Mouse (Mus musculus): ENCODE results near the gene Tmem238l. TPM values are rescaled to one million over a fixed set of nuclear protein-coding genes. Genes with fewer than 3 reads are reported as not detected.

Gene Tmem238l
- total RNA-seq, 2 experiments from 2014 or later = not detected

GRCm38 (mm10) chr11:66975606-66976330 lies 19.3 kb downstream of the Tmem238l start:
- intact Hi-C loops (cut with DNase I) = no loop called here
- no peak for DNase-seq

GRCm38 (mm10) chr11:66981336-66982115 lies 25.1 kb downstream of the Tmem238l start:
- intact Hi-C loops (cut with DNase I) = no loop called here

DNA sequence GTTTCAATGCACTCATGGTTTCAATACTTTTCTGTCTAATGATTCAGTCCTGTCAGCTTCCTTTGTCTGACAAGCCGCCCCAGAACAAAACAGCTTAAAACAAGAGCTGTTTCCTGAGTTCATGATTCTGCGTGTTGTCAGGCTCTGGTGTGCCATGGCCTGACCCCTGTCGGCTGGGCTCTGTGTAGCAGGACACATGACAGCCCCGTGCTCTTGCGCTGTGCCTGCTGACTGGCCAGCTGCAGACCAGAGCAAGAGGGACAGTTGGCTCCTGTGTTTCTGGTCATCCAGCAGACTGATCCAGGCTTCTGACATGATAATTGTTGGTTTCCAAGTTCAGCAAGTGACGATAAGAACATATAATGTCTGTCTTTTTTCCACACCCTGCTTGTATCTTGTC lies 26.4 kb downstream of the Tmem238l start:
- intact Hi-C loops (cut with DNase I) = no loop called here

More at GRCm38 (mm10) chr11:66981336-66982115, 25.1 kb downstream of the Tmem238l start:
- DNase-seq = peak; percentile 43

DNA sequence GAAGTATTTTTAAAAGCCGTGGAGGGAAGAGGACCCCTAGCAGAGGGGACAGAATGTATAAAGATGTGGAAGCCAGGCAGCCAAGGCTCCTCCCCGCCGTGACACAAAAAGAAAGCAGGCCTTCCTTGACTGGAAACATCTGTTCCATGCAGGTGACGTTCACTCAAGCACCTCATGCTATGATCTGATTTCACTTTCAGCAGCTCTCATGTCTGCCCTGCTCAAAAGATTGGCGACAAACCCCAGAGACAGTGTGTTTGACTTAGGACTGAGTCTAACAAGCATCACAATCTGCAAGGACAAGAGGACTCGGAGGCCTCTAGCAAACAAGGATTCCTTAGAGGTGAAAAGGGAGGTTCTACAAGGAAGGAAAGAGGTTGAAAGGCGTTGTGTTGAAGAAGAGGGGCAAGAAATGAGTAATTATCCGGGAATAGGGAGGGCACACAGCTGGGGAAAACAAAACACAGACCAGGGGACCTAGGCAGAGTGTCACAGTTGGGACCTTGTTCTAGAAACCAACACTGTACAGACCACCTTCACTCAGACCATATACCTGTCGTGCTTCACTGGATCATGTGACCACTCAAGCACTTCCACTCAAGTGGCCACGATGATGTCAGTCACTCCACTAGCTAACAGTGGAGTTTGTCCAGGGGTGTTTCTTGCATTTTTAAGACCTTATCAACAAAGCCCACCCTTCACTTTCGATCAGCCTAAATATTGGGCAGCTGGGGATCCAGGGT lies 27.2 kb downstream of the Tmem238l start:
- intact Hi-C loops (cut with DNase I) = loop anchor here (2.0 kb wide), 1 partner anchor 77 kb away; no protein-coding TSS in a partner anchor

More for the DNA sequence above, 26.4 kb downstream of the Tmem238l start:
- DNase-seq = peak; percentile 63

GRCm38 (mm10) chr11:66984165-66985135 lies 28.0 kb downstream of the Tmem238l start:
- peak; percentile 88 for DNase-seq
- intact Hi-C loops (cut with DNase I) = loop anchor here (2.0 kb wide), 1 partner anchor 78 kb away; no protein-coding TSS in a partner anchor

More for the DNA sequence above, 27.2 kb downstream of the Tmem238l start:
- no peak for DNase-seq

DNA sequence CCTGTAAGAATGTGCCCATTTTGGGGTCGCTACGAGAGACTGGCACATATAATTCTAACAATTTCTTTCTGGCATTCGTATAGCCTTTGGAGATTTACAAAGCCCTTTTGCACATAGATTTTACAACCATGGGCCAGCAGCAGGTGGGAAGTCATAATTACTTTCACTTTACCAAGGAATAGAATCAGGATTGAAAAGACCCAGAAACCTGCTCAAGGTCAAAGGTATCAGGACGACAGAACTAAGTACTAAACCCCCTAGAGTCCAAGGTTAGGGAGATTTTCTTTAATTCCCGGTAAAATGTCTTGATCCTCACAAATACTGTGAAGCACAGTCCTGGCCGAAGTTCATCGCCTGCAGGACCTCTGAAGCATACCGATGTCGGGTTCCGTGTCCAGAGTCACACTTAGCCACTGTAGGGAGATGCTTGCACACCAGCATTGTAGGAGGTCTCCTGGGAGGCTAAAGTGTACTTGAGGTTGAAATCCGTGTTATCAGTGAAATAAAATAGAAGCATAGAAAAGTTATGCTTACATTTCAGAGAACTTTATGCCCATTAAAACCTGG lies 28.8 kb downstream of the Tmem238l start:
- DNase-seq = no peak
- intact Hi-C loops (cut with DNase I) = loop anchor here (2.0 kb wide), 1 partner anchor 78 kb away; no protein-coding TSS in a partner anchor

GRCm38 (mm10) chr11:66992150-66992549 lies 35.7 kb downstream of the Tmem238l start:
- no peak for DNase-seq
- intact Hi-C loops (cut with DNase I) = no loop called here

DNA sequence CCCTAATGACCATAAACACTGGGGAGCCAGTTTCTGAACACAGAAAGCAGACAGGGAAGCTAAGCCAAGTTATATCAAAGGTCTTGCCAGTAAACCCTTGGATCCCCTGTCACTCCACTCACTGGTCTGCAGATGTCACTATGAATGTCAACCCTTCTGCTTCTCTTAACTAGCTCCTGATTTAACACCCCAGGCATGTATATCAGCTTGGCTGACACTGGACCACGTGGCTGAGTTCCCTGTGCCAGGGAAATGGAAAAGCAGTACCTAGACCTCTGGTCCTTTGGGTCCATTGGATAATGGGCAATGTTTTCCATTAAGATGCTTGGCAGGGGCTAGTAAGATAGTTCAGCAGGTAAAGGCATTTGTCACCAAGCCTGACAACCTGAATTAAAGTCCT lies 37.2 kb downstream of the Tmem238l start:
- intact Hi-C loops (cut with DNase I) = no loop called here
- DNase-seq = peak; percentile 59

DNA sequence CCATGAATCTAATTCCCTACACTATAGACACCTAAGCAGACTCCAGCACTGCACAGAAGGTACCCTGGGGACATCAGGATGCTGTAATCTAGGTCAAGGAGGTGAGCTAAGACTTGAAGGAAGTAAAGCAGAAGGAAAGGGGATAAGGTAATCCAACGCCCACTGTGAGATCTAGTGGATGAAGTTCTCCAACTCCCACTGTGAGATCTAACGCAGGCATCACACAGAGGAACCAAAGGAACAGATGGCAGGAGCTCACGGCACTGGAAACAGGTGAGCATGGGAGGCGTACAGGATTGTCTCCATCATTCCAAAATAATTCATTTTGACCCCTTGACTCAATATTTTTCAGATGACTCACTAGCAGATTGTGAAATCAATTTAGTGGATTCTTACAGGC lies 40.0 kb downstream of the Tmem238l start:
- no peak for DNase-seq
- intact Hi-C loops (cut with DNase I) = no loop called here

DNA sequence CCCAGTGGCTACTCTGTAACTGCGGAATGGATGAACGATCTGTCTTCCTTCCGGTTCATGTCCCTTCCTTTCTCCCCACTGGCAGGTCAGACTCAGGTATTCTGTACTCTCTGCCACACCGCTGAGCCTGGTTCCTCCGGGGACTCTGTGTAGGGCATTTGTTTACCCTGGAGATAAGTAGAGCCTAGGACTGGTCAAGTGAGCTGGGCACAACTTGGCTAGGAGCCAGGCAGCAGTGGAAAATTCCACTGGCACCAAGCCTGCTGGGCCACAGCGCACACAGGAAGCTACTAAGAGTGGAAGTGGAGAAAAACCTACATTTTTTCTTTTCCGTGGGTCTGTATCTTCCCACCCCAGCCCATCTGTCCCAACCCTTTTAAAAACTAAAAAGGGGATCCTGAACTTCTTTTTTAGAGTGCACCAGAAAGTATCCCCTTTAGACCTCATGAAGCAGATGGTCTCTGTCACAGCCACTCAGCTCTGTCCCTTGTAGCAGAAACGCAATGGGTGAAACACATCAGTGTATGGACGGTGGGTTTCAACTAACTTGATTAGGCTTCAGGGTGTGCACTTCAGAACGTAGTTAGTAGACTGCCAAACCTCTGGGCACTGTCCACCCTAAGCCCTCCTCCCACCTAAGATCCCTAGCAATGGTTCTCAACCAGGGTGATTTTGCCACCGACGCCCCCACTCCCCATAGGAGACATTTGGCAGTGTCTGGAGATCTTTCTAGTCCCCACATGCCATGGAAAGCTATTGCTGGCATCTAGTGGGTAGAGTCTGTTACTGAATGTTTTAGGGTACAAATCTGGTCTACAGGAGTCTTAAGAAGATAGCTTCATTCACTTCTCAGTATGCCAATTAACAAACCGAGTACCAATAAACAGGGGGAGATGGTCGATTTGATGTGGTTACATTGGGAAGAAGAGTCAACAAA lies 42.3 kb downstream of the Tmem238l start:
- DNase-seq = peak; percentile 72
- intact Hi-C loops (cut with DNase I) = no loop called here

DNA sequence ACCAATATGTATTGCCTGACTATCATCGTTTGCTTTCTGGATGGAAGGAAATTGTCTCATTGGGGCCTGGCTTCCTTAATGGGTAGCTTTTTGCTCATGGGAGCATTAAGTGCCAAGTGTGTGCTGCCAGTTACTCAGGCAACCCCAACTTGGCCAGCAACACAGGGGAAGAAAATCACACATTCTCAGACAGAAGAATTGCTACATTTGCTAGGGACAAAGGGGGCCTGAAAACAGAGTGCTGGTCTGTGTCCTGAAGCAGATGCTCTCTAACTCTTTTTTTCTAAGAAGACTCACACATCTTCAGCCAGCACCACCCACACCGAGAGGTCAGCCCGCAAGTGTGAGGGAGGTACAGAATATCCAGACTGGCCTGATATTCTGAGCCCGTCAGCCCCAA lies 44.2 kb downstream of the Tmem238l start:
- no peak for DNase-seq

GRCm38 (mm10) chr11:67001717-67002116 lies 45.3 kb downstream of the Tmem238l start:
- intact Hi-C loops (cut with DNase I) = no loop called here
- DNase-seq = no peak

More for the DNA sequence above, 44.2 kb downstream of the Tmem238l start:
- intact Hi-C loops (cut with DNase I) = no loop called here

- intact Hi-C loops (cut with DNase I) = no loop called here
- peak; percentile 70 for DNase-seq
Measured at GRCm38 (mm10) chr11:67002911-67003310, 46.5 kb downstream of the Tmem238l start.

- peak; percentile 74 for DNase-seq
- intact Hi-C loops (cut with DNase I) = no loop called here
Measured at GRCm38 (mm10) chr11:67007961-67008360, 51.5 kb downstream of the Tmem238l start.

DNA sequence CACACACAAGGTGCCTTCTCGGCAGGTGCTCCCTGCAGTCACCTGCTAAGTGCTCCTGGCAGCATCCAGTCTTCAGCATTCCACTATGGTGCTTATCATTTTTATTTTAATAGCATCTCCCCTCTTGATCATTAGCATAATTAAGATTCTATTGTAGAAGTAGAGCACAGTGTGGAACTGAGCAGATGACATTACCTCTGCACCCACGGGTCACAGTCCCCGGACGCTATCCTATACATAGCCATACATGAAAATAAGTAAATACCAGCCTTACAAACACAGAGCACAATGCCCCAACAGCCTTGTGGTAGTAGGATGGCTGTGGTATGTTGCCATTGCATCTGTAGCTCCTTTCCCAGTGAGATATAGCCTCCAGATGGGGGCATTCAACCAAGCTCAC lies 52.1 kb downstream of the Tmem238l start:
- no peak for DNase-seq
- intact Hi-C loops (cut with DNase I) = no loop called here

GRCm38 (mm10) chr11:67010430-67010829 lies 54.0 kb downstream of the Tmem238l start:
- intact Hi-C loops (cut with DNase I) = no loop called here

GRCm38 (mm10) chr11:67011635-67012034 lies 55.2 kb downstream of the Tmem238l start:
- DNase-seq = no peak
- intact Hi-C loops (cut with DNase I) = no loop called here

More at GRCm38 (mm10) chr11:67010430-67010829, 54.0 kb downstream of the Tmem238l start:
- peak; percentile 44 for DNase-seq

Measured in left cerebral cortex, postnatal 4 days (tissue).